Mouse (Mus musculus) brown adipose tissue, adult 24 weeks (tissue): Measurements from ENCODE around the gene 1700029J07Rik. TPM values are rescaled to one million over a fixed set of nuclear protein-coding genes. Genes with fewer than 3 reads are reported as not detected.
A peak's percentile ranks its signal among the peaks of the same experiment; 100 is the strongest.

Source experiments
- H3K27ac ChIP-seq: fragments of 200-500 bp; replicated peaks from 2 replicates; pipeline ENCODE4 v1.5.1; 2012; ENCODE audit warnings: low read depth, mild to moderate bottlenecking, low read length
- H3K4me1 ChIP-seq: fragments of 200-500 bp; 2 replicates; pipeline ENCODE4 v1.6.1; 2012; ENCODE audit warnings: low read length, mixed read lengths; ENCODE audit not compliant: control insufficient read depth, insufficient read depth, insufficient read length
- H3K4me3 ChIP-seq: fragments of 200-500 bp; 2 replicates; pipeline ENCODE4 v1.5.1; 2012; ENCODE audit warnings: low read depth, mild to moderate bottlenecking, low read length, moderate library complexity; ENCODE audit not compliant: insufficient read depth
- polyA plus RNA-seq: library from polyadenylated mRNA; stranded (reverse); fragments of >200 nt; gene quantifications from 2 replicates; pipeline ENCODE4 v1.2.4, GENCODE M21; 2012; ENCODE audit not compliant: missing spikeins, insufficient read depth, insufficient read length

Gene 1700029J07Rik
- polyA plus RNA-seq = 0.54 and 1.8 TPM in 2 replicates

DNA sequence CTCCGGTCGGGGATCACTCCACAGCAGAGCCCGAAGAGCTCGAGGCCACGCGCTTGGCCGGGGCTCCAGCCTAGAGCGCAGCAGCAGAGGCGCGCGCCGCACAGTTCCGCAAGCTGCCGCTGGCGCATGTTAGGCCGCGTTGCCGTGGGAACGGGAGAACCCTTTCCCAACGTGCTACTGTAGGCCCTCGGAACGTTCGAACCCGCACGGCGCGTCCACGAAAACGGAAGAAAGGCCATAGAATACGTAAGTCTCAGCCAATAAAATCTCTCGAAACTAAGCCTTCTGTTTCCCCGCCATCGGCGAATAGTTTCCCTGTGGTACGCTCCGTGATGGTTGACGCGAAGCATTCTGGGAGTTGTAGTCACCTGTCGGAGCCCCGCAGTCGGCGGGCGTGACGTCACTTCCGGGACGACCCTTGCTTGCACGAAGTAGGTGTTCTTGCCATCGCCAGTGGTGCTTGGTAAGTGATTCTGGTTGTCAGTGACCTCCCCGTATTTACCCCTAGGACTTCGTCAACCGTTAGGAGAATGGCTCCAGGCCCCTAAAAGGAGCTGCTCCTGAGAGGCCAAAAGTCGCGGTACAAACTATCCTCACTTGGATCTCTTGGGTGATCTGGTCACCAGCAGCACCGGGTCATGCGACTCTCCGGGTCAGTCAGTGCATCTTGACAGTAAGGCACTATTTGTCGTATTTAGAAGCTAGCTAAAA, at the start of gene 1700029J07Rik, which contains the start of gene Ufsp2:
TSS of gene 1700029J07Rik (minus strand) at position 127 of the 711 bp plus-strand sequence.
TSS of gene Ufsp2 (plus strand) at position 403 of the 711 bp plus-strand sequence.
- H3K27ac ChIP-seq = peak within 1 kb of the TSS; percentile 32
- H3K4me3 ChIP-seq = peak within 1 kb of the TSS; percentile 81
- H3K4me1 ChIP-seq = peaks cover 8% of the 10 kb centered on the region; the same call in 1 of the 2 replicates

DNA sequence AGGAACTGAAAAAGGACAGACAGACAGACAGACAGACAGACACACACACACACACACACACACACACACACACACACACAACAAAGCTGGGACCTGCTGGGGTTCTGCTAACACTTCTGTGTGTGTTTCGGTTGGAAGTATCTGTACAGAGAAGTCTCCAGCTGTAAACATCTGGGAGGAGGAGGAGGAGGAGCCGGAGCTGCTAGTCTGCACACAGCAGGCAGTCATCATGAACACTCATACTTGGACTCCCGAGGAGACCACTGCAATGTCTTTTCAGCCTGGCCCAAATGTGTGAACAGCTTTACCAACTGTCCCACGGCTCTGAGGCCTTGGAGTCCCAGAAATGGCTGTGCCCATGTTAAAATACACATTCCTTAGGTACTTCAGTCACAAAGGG, 49.3 kb upstream of the 1700029J07Rik start:
- Histone ChIP-seq H3K4me1 (0 out of 2 replicates have a peak, but pooled peaks cover 3% of the 10 kb centered on the region), H3K4me3 (no peak overlapping the region), H3K27ac (no peak overlapping the region)

DNA sequence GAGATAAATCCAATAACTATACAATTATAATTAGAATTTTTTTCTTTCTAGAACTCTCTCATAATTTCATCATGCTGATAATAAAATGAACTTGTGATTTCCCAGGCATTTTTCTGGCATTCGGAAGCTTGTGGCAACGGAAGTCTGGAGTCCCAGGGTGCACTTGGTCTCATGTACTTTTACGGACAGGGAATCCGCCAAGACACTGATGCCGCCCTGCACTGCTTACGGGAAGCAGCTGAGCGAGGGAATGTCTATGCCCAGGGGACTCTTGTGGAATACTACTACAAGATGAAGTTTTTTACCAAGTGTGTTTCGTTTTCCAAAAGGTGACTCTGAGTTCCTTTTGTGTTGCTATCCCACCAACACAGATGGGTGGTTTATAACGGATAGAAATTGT, 47.7 kb upstream of the 1700029J07Rik start:
- Histone ChIP-seq H3K4me1 (0 out of 2 replicates have a peak, but pooled peaks cover 3% of the 10 kb centered on the region), H3K27ac (no peak overlapping the region; the same call in 1 of the 2 replicates), H3K4me3 (no peak overlapping the region)

DNA sequence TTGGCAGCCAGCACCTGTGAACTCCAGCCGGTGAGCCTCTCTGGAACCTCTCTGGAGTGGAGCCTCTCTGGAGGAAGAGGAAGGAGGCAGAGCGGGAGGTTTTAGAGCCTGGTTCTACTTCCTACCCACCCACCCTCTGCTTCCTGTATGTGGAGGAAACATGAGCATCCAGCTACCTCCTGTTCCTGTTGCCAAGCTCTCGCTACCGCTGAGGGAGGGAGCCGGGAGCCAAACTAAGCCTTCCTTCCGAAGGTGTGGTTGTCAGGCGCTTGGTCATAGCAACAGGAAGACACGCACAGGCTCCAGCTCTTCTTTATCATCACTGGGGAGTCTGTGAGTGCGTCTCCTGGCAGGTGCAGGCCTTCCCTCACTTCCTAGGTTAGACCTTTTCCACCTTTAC, 47.2 kb upstream of the 1700029J07Rik start:
- Histone ChIP-seq H3K27ac (peak overlapping the region; percentile 11; the same call in 1 of the 2 replicates), H3K4me3 (peak overlapping the region; percentile 17; the same call in 1 of the 2 replicates), H3K4me1 (0 out of 2 replicates have a peak, but pooled peaks cover 3% of the 10 kb centered on the region)

DNA sequence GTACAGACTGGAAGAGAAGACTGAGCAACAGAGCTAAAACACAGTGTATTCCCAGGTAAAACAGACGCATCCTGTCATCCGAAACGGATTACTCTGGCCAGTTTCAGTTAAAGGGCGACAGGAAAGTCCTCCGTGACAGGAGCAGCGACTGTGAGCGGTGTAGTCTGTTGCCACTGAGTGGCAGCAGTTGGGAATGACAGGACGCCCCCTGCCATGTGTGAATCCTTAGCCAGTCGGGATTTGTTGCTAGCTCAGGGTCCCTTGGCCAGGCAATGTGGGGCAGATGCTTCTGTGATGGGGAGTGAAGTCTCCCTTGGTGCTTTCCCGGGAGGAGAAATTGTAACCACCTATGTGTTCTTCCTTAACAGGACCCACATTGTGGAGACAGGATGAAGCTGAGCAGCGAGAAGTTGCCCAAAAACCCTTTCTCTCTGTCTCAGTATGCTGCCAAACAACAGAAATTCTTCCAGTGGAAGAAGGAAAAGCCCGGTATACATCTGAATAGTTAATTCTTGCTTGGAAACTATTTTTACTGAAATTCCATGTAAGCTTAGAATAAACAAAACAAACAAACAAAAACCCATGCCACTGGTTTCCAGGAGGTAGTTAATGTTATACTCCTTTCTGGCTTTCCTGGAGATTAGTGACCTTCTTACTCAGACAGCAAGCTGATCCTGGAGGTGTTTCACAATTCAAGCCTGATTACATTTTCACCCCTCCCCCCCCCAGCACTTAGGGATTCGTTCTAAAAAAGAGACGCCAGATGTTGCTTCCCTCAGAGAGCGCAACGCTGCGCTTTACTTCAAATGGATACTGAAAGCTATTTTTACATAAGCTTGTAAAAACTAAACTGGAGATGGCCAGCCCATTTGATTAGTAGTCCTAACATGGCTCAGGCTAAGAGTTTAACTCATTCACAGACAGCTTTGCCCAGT, 36.0 kb upstream of the 1700029J07Rik start:
- H3K27ac ChIP-seq = no peak overlapping the region
- peaks cover 3% of the 10 kb centered on the region; the same call in 1 of the 2 replicates for H3K4me1 ChIP-seq
- H3K4me3 ChIP-seq = peak overlapping the region; percentile 1; the same call in 1 of the 2 replicates

DNA sequence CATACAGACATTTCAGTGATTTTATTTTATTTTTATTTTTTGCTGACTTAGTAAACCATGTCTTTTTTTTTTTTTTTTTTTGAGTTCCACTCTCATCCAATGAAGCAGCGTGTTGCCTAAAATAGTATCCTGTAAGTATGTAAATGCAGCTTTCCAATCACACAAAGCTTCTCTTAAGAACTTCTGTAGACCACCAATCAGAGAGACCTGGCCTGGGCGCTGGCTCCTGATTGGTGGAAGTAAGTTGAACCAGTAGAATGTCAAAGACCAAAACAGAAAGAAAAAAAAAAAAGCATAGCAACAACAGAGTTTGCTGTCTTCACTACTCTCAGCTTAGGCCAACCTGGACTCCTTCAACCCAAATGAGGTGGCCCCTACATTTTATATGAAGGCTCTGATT, 35.3 kb upstream of the 1700029J07Rik start:
- H3K27ac ChIP-seq = no peak overlapping the region
- H3K4me3 ChIP-seq = no peak overlapping the region; the same call in 1 of the 2 replicates
- peaks cover 3% of the 10 kb centered on the region; the same call in 1 of the 2 replicates for H3K4me1 ChIP-seq

DNA sequence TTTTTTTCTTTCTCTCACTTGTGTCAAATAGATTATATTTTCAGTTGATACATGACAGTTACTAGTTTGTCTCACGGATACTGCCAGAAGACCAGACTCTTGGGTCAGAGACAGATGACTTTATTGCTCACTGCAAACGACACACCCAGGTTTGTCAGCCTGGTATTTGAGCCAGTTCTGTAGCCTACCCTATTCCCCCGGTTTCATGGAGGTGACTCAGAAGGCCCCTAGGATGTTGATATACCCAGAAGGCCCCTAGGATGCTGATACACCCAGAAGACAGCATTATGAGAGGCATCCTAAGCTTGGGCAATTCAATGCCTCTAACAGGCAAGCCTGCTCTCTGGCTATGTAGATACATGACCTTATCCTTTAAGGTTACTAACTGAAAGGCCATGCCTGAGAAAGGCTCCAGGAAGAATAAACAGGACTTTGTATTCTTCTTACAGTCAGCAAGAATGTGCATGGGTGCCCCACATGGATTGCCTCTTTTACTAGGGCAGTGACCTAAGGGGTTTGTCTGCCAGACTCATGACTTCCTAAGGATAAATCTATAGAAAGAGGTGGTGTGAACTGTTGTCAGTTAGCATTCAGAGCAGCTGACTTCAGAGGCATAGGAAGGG, 32.1 kb upstream of the 1700029J07Rik start:
- H3K4me1 ChIP-seq = peaks cover 3% of the 10 kb centered on the region; the same call in 1 of the 2 replicates
- no peak overlapping the region for H3K4me3 ChIP-seq
- H3K27ac ChIP-seq = no peak overlapping the region

DNA sequence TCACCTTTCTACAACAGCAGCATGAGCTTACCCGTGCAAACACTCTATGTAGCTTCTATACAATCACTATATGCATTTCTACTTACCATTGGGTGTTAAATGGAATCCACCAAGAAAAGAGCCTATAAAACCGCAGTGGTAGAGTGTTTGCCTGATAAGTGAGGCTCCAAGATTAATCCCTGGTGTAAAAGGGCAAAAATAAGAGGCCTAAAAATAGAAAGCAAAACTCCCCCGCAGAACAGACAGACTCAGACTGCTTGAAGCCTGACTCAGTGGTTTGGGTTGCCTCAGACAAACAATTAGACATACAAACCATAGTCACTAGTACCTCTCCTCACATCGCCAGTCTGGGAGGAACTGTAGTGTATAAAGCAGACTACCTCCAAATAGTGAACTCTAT, 30.5 kb upstream of the 1700029J07Rik start, which contains the start of gene Ankrd37:
TSS of gene Ankrd37 (minus strand) at position 112 of the 400 bp plus-strand sequence.
- H3K4me3 ChIP-seq = no peak within 1 kb of the TSS
- no peak within 1 kb of the TSS for H3K27ac ChIP-seq
- H3K4me1 ChIP-seq = no peaks in the 10 kb centered on the region

DNA sequence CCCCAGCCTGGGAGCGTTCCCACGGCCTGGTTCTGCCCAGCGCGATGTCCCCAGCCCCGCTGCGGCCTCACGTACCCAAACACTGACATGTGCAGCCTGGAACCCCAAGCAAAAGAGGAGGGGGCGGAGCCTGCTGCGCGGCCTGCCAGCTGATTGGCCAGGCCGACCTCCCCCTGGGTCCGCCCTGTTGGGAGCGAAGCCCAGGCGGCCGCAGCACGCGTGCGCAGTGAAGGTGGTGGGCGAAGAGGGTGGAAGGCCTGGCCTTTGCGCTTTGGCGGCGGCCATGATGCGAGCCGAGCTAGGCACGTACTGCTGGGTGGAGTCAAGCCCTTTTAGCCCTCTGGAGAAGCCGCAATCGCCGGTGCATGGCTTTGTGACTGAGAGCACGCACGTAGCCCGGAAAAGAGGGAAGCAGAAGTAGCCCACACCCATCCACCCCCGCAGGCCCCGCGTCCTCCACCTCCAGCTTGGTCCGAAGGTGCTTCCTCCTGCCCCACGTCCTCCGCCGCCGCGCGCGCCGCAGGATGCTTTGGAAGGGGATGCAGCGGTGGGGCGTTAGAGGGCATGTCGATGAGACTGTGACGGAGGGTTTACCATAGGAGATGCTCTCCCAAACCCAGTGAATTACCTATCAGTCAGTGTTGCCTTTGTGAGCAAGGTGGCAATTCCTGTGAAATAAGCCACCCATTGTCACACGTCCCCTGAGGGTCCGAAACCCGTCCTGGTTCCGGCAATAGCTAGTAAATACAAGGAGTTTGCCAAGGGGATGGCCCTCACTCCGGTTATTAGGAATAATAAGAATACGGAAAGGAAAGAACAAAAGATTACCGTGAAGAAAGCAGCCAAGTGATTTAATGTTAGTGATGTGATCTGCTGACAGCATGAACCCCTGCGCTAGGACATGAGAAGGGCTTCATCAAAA, 25.0 kb upstream of the 1700029J07Rik start:
- H3K4me1 ChIP-seq = no peaks in the 10 kb centered on the region
- peak overlapping the region; percentile 92 for H3K27ac ChIP-seq
- peak overlapping the region; percentile 73 for H3K4me3 ChIP-seq

DNA sequence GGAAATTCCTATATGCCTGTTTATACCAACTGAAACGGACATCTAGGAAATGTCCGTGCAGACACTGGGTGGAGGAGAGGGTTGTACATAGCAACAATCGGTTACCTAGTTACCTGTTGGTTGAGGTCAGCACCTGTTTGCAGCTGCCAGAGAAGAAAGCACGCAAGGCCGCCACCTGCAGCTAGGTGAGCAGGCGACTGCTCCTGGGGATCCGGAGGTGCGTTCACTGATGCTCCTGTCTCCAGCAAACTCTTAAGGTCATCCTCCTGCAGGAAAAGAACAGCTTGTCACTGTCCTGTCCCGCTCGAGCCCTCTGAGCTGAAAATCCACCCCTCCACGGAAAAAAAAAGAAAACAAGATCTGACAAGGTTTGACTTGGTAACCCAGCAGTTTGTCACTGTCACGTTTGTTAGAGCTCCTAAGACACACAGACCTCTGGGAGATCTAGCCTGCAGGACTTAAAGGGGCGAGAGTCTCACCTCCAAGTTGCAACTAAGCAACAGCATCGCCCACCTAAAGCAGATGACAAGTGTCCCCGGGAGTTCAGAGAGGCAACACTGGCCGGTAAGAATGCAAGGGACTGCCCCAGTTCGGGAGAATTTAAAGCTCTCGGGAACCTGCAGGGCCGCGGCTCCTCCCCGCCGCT, 24.2 kb upstream of the 1700029J07Rik start, which contains the start of gene Lrp2bp:
TSS of gene Lrp2bp (plus strand) at position 166 of the 646 bp plus-strand sequence.
- Histone ChIP-seq H3K27ac (peak within 1 kb of the TSS; percentile 92), H3K4me3 (peak within 1 kb of the TSS; percentile 73), H3K4me1 (no peaks in the 10 kb centered on the region)

DNA sequence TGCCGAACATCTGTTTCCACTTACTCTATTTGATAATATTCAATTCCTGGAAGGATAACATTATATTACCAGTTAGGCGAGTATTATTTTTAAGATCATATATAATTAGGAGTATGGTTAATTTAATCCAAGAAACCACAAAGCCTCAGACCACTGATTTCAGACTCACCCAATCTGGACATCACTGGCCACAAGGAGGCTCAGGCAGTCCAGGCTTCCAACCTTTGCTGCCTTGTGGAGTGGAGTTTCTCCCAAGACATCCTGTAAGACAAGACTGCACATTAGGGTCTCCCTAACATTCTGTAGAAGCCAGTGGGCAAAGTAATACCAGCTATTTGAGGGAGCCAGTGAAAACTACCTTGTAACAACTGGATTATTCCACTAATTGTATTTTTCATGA, 23.2 kb upstream of the 1700029J07Rik start:
- H3K4me3 ChIP-seq = no peak overlapping the region
- H3K27ac ChIP-seq = no peak overlapping the region
- H3K4me1 ChIP-seq = no peaks in the 10 kb centered on the region

DNA sequence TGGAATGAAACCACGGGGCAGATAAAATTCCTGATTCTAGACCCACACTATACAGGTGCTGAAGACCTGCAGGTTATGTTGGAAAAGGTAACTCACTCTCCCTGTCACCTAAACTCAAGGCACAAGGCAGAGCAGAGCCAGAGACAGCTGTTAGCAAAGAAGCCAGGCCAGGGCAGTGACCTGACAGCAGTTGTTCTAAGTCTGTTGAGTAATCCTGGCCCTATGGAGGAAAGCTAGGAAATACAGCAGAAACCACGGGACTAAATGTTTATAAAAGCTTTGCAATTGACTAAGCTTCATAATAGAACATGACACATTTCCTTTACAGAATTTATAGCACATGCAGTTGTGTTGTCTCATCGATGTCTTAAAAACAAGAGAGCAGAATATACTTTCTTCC, 20.5 kb upstream of the 1700029J07Rik start:
- Histone ChIP-seq H3K27ac (no peak overlapping the region), H3K4me3 (no peak overlapping the region), H3K4me1 (no peaks in the 10 kb centered on the region)

DNA sequence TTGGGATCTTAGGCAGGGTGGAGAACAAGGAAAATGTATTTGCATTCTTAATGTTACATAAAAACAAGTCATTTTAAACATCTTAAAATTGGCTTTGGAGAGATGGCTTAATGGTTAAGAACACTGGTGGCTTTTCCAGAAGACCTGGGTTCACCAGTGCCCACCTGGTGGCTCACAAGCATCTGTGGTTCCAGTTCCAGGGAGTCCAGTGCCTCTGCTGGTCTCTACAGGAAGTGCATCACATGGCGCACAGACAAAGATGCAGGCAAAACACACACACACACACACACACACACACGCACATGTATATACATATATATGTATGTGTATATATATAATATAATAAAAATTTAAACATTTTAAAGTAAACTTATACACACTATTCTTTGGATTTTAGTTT, 19.1 kb upstream of the 1700029J07Rik start:
- Histone ChIP-seq H3K4me3 (no peak overlapping the region), H3K27ac (no peak overlapping the region), H3K4me1 (no peaks in the 10 kb centered on the region)
